Mouse (Mus musculus): Measurements from ENCODE around the gene Adad2.

Adad2 gene

GRCm38 (mm10) chr8:119641058-119641457 lies 28.5 kb downstream of the Adad2 start:
- no peak for DNase-seq (ENCODE audit: low spot score in 2 of 2)

- no peak for DNase-seq (ENCODE audit: low spot score in 2 of 2)
These were observed 30.4 kb downstream of the Adad2 start for GRCm38 (mm10) chr8:119642960-119643359.

- no peak for DNase-seq (ENCODE audit: low spot score in 2 of 2)
These were observed 31.9 kb downstream of the Adad2 start for GRCm38 (mm10) chr8:119644429-119644960.

- no peak for DNase-seq (ENCODE audit: low spot score in 2 of 2)
These were observed 32.5 kb downstream of the Adad2 start for GRCm38 (mm10) chr8:119644981-119645597.

- DNase-seq (ENCODE audit: low spot score in 2 of 2): no peak
These were observed 33.6 kb downstream of the Adad2 start for GRCm38 (mm10) chr8:119646197-119646596.

GRCm38 (mm10) chr8:119646846-119647245 lies 34.3 kb downstream of the Adad2 start:
- DNase-seq (ENCODE audit: low spot score in 2 of 2): no peak

GRCm38 (mm10) chr8:119651324-119651723 lies 38.8 kb downstream of the Adad2 start:
- no peak for DNase-seq (ENCODE audit: low spot score in 2 of 2)

- DNase-seq (ENCODE audit: low spot score in 2 of 2): peak in 1 of 2 experiments; percentile 42
These were observed 44.3 kb downstream of the Adad2 start for GRCm38 (mm10) chr8:119656709-119657464.

GRCm38 (mm10) chr8:119661081-119661480 lies 48.5 kb downstream of the Adad2 start:
- DNase-seq (ENCODE audit: low spot score in 2 of 2): no peak

GRCm38 (mm10) chr8:119661892-119662291 lies 49.3 kb downstream of the Adad2 start:
- DNase-seq (ENCODE audit: low spot score in 2 of 2): no peak

- DNase-seq (ENCODE audit: low spot score in 2 of 2): no peak
These were observed 50.9 kb downstream of the Adad2 start for GRCm38 (mm10) chr8:119663440-119663839.

- no peak for DNase-seq (ENCODE audit: low spot score in 2 of 2)
These were observed 52.7 kb downstream of the Adad2 start for GRCm38 (mm10) chr8:119665270-119665669.
